Mouse (Mus musculus) embryo, embryonic 11 days (tissue): ENCODE results near the gene Tmprss3.

Experiments used
- DNase-seq: peaks from one replicate; pipeline ENCODE4 v3.0.0-alpha.2; 2015

Gene Tmprss3

GRCm38 (mm10) chr17:31198877-31199276, at the start of gene Tmprss3:
TSS of gene Tmprss3 (minus strand) at chr17:31198977.
- DNase-seq, result no peak

GRCm38 (mm10) chr17:31247144-31247543, 48.4 kb upstream of the Tmprss3 start:
- DNase-seq, result no peak

DNA sequence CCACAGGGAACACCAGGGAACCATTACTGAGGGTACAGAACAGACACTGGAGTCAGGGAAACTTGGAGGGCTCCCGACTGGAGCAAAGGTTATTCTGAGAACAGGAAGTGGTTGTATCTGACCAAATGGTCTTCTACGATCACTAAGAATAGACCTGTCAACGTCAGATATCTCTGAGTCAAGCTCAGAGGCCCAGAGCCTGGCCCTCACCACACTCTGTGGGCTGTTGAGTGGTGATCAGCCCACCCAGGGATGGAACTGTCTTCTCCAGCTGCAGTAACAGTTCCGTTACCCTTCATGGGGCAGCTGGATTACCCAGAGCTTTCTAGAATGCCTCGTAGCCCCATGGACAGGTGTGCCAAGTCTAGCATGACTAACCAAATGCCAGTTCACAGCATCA, 46.5 kb upstream of the Tmprss3 start:
- DNase-seq, result no peak

DNA sequence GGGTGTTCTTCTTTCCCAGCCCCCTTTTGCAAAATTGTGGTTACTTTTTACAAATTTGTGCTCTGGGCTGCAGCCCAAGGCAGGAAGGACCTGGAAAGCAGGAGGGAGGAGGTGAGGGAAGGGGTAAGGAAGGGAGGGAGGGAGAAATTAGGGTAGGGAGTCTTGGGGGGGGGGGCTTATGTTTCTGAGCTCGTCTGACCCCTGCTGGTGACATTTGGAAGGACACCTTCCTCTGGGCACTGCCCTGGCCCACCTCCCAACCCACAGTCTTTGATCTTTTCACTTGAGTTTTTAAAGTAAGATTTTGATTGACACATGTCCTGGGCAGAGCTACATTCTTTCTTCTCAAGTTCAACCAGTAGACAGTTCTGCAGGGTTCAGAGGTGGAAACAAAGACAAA, 44.0 kb upstream of the Tmprss3 start:
- DNase-seq, result no peak

- no peak for DNase-seq
Measured at GRCm38 (mm10) chr17:31241156-31241555, 42.4 kb upstream of the Tmprss3 start.

DNA sequence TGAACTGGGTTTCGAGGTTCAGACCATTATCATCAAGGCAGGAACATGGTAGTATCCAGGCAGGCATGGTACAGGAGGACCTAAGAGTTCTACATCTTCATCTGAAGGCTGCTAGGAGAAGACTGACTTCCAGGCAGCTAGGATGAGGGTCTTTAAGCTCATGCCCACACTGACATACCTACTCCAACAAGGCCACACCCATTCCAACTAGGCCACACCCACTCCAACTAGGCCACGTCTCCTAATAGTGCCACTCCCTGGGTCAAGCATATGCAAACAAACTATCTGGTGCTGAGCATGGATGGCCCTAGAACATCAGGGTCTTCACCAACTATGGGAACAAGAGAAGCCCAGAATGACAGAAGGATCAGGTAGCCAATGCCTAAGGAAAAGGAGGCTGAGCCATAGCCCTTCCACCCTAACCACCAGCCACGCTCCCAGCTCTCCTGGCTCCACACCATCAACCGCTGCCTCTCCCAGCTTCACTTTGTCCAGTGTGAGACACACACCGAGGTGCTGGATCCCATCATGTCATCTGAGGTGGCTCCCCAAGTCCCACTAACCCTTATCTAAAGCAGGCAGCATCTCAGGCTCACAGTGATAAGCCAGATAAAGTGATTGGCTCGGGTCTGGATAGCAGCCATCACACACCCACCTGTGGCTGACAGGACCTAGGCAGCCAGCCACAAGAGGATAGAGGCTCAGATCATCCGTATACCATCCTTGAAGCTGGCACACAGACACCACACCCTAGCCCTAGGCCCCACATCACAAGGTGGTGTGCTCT, 39.6 kb upstream of the Tmprss3 start:
- DNase-seq, result no peak

- no peak for DNase-seq
Measured at GRCm38 (mm10) chr17:31235915-31236314, 37.1 kb upstream of the Tmprss3 start.

- DNase-seq, result no peak
Measured at GRCm38 (mm10) chr17:31232251-31233010, 33.7 kb upstream of the Tmprss3 start.

- no peak for DNase-seq
Measured at GRCm38 (mm10) chr17:31231780-31232179, 33.0 kb upstream of the Tmprss3 start.

DNA sequence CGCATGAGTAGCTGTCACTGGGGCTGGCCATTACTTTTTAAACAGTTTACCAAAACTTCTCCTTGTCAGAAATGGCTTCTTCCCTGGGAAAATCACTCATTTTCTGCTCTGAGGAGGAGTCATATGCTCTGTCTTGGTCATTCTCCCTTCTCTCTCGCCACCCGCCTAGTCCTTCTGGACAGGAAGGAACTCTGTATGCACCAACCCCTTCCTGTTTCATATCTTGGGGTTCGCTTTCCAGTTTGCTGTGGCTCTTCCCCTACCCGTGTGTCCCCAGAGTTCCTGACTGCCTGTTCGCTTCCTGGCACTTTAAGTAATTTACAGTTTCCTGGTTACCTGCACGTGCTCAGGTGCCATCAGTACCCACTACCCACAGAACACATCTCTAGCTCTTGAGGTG, 28.2 kb upstream of the Tmprss3 start:
- DNase-seq, result no peak

GRCm38 (mm10) chr17:31226368-31226767, 27.6 kb upstream of the Tmprss3 start:
- DNase-seq, result no peak

- DNase-seq, result no peak
Measured at GRCm38 (mm10) chr17:31224591-31224990, 25.8 kb upstream of the Tmprss3 start.

- no peak for DNase-seq
Measured at GRCm38 (mm10) chr17:31223835-31224234, 25.1 kb upstream of the Tmprss3 start.

GRCm38 (mm10) chr17:31222810-31223310, 24.1 kb upstream of the Tmprss3 start:
- DNase-seq, result no peak

- no peak for DNase-seq
Measured at GRCm38 (mm10) chr17:31216068-31216955, 17.5 kb upstream of the Tmprss3 start.

GRCm38 (mm10) chr17:31211881-31212280, 13.1 kb upstream of the Tmprss3 start:
- no peak for DNase-seq

DNA sequence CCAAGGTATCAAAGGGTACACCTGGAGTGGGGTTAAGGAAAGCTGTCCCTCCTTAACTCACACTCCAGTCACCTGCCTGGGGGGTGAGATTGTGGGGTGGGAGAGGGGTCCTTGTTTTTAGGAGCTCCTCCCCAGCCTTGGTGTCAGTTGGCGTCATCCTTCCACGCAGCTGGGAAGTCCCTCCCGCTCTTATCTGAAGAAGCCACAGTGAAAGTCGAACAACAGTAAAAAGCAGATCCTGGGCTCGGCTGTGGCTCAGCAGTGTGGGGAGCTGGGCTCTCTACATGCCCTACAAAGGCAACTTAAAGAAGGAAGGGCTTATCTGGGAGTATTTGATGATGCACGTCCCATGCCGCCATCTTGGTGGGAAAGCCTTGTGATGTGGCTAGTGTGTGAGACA, 11.5 kb upstream of the Tmprss3 start:
- no peak for DNase-seq

- no peak for DNase-seq
Measured at GRCm38 (mm10) chr17:31209376-31209930, 10.7 kb upstream of the Tmprss3 start.

GRCm38 (mm10) chr17:31208654-31209053, 9.9 kb upstream of the Tmprss3 start:
- no peak for DNase-seq

- DNase-seq, result no peak
Measured at GRCm38 (mm10) chr17:31207771-31208334, 9.1 kb upstream of the Tmprss3 start, which contains the start of gene Ubash3a. TSS of gene Ubash3a (plus strand) at chr17:31207873.

DNA sequence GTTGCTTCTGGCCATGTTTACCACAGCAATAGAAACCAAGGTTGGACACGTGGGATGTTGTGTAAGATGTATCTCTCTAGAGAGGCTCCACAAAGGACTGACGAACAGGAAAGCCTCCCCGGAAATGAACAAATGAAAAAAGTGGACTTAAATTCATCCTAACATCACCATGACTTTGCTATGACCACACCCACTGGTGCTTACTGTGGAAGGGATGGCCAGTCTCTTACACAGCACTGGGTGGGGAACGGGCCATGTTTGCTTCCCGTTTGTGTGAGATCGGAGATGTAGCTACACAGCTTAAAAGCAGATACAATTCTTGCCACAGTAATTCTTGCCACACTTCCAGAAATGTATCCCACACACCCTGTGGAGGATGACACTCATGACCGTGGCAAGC, 2.5 kb downstream of the Tmprss3 start:
- no peak for DNase-seq

GRCm38 (mm10) chr17:31195207-31195606, 3.6 kb downstream of the Tmprss3 start:
- DNase-seq, result no peak
